Mouse (Mus musculus) c-Kit-positive CD71-positive TER-119-positive erythroid progenitor cells, embryonic 14.5 days (primary cell): ENCODE data around the gene Tapt1.

ENCODE experiments used
- DNase-seq: peaks from one replicate; pipeline ENCODE4 v3.0.0-alpha.2; 2013; ENCODE audit warnings: low spot score

Tapt1 gene

DNA sequence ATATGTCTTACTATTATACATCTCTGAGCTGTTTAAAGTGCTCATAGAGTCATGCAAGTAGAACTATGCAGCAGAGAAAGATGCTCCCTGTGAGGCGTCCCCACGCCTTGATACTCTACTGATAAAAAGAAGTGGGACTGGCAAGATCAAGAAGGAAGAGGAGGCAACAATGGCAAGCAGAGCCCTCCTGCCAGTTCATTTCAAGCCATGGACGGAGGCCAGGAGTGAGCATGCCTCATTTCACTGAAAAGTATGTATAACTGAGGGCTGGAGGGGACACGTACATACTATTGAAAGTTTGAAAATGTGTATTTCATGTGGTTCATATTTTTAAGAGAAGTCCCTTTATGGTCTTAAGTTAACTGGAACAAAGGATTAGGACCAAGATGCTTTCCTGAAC is 28.0 kb downstream of the Tapt1 start:
- no peak for DNase-seq

DNA sequence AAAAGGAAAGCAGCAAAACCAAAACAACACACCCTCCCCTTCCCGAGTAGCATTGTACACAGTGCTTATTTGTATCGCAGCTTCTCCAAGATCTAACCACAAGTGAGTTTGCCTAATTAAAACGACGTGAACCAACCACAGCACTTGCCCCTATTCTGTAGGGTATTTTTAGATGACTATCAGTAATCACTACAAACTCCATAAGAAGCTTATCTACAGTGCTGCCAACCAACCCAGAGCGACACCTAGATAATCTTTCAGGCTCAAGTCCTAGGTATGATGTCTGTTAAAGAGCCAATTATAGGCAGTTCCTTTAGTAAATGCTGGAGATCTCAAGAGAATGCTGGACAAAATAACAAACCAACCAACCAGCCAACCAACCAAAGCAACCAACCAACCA is 28.6 kb downstream of the Tapt1 start:
- DNase-seq: no peak

DNA sequence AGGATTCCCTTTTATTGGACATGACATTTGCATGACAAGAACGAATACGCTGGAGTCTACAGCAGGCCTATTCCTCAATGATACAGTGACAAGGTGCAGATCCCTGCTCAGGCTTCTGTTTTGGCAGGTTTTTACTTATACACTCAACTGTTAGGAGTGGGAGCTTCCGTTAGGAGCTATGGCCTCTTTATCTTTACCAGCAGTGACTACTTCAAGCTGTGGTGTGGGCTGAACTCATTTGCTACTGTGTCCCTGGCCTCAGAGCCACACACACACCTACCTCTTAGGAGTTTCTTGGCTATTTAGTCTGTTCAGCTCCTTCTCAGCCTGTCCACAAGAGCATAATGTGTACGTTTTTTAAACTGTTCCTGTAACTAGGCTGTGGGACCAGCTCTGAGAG is 30.3 kb downstream of the Tapt1 start:
- peak; percentile 21 for DNase-seq

DNA sequence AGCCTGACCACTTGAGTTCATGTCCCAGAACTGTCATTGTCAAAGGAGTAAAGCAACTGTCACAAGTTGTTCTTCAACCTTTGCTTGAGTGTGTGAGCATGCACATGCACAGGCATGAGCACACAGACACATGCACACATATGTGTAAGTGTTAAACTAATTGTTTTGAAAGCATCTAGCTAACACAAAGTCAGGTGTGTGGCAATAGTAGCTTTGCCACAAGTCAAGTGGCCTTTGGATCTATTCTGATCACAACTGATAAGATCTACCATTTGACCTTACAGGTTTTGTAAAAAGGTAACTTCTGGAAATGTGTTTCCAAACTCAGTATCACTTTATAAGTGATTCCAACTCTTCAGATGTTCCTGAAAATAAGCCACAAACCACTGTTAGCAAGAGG is 39.1 kb downstream of the Tapt1 start:
- no peak for DNase-seq

DNA sequence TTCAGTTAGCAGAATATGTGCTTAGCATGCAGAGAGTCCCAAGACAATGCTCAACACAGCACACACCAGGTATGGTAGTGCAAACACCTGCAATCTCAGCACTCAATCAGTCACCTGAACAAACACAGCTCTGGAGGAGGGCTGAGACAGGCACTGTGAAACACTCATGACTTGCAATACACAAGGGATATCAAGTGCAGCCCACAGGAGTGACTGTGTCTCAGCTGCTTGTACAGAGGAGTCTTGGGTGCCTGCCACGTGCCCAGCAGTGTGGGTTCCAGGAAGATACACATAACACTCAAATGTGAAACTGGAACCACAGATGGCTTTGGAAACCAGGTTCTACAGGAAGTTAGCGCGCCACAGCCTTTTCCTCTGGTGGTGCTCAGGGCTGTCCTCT is 44.8 kb downstream of the Tapt1 start:
- DNase-seq: no peak

DNA sequence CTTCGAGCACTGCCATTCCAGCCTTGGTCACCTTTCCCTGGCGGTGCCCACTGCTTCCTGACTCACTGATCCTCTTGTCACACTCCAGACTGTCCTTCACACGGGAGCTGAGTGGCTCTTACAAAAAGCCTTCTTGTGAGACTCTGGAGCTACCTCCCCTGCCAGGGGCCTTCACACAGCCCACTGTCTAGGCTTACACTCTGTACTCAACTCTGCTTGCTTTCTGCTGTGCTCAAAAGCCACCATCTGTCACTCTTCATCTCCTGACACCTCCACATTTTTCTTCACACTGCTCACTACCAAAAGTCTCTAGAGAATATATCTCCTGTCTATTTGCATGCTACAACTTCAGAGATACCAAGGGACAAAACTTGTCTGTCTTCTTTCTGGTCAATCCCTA is 46.0 kb downstream of the Tapt1 start:
- no peak for DNase-seq

DNA sequence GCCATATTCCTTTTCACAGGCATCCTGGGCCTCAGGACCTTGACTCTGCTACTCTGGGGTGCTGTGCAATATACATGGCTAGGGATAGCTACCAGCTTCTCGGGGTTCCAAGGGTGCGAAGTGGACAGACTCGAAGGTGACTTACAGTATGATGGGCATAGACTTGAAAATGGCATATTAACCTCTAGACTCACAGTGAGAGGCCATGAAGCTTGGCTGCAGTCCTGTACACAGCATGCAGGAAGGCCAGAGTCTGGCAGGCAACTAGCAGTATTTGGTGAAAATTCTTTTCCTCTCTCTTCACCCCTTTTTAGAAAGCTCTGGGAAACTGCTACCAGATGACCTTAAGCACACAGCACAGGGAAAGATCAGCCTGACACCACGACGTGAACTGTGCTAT is 52.4 kb downstream of the Tapt1 start:
- no peak for DNase-seq

DNA sequence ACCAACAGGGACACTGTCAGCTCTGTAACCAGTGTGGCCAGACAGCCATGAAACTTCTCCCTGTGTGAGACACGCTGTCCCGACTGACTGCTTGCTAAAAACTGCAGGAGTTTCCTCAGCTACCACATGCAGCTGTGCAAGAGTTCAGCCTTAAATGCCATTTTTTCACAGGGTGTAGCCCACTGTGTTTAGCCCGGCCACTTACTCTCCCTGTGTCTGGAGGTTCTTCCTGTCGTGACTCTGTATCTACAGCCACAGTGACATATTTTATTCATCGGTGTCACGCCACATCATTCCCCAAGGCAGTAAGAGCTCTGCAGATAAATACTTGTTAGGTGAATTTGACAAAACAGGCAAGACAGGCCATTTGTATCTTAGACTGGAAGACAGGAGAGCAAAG is 59.6 kb downstream of the Tapt1 start:
- DNase-seq: no peak

DNA sequence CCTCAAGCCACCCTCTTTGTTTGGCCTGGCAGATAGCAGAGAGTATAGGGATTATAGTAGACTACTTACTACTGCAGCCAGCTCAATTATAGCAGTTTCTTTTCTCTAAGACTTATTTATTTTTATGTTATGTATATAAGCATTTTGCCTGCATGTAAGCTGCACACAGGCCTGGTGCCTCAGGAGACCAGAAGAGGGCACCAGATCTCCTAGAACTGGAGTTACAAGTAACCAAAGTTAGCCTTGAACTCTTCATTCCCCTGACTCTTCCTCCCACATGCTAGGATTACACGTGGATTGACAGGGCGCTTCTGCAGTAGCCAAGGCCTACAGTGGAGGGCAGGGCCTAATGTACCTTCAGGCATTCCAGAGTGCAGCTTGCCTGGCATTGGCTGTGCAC is 60.6 kb downstream of the Tapt1 start:
- peak; percentile 15 for DNase-seq

DNA sequence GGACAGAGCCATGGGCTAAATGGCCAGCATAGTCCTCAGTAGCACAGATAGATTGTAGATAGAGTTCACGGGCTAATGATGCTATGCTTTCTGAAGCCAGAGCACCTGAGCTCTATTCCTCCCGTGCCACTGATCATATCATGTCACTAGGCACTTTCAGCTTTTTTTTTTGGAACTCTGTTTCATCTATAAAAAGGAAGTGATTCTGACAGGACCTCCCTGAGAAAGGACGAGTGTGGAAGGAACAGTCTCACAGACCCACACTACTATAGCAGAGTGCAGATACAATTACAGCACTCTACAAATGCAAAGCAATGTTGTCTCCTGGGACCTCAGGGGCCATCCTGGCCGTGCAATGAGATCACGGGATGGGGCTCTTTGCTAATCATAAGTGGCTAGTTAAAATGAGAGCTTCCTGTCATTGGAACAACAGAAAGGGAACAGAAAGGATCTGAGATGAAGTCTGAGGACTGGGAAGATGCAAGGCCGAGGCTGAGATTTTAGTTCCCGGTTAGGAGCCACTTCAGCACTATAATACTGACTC is 62.1 kb downstream of the Tapt1 start:
- no peak for DNase-seq

DNA sequence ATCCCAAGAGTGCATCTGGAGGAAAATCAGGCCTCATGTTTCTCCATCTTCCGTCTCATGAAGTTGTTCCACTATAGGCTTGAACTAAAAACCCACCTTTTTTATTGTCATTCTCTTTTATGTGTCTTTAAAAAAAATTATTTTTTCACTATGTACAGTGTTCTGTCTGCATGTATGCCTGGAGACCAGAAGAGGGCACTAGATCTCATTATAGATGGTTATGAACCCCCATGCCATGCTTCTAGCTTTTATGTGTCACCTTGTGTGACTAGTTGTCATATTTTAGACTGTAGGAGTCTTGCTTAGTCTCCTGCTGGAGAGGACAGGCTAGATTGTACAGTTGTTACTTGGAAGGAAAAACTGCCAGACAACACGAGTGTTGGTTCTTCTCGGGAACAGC is 63.1 kb downstream of the Tapt1 start:
- no peak for DNase-seq

DNA sequence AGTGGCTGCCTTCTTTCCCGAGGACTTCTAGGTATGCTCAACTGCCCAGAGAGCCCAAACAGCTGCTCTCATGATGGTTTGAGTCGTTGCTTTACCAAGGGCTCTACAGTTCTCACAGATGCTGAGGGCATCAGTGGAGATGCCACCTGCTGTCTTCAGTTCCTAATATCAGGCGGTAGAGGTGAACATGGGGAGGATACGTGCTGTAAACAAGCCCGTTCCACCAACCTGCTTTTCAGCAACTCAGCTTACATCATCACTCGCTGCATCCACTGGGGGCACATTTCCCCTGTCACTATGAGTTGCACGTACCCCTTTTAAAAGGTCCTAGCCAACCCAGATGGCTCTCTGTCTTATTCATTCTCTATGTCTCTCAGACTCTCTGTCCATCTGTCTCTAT is 63.6 kb downstream of the Tapt1 start:
- DNase-seq: no peak

DNA sequence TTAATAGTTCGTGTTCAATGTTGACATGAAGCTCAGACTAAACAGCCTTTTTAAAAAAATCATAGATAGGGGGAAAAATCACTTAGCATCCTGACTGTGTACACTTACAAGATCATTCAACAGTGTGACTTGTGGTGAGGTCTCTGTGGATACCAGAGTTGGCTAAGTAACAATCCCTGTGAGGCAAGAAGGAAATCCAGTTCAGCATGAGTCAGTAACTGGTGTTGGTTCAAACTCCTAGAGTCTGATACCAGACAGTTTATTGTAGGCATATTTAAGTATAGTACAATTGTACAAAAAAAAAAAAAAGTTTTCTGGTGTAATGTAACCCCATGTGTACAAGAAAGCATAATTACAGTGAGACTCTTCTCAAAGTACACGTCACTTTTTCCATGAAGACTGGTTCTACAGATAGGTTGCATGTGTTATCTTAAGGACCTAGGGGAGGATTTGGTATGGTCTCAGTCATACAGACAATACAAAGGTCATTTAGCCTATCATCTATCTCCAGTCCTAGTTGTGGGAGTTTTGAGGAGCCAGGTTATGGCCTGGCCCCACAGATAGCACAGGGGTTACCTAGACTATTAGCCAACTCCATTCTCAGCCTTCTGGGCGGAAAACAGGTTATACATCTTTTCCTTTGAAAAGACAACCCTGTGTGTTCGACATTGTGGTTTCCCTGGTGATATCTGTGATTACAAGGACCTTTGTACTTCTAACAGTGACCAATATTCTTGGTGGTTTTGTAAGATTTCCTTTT is 66.6 kb downstream of the Tapt1 start:
- DNase-seq: no peak

DNA sequence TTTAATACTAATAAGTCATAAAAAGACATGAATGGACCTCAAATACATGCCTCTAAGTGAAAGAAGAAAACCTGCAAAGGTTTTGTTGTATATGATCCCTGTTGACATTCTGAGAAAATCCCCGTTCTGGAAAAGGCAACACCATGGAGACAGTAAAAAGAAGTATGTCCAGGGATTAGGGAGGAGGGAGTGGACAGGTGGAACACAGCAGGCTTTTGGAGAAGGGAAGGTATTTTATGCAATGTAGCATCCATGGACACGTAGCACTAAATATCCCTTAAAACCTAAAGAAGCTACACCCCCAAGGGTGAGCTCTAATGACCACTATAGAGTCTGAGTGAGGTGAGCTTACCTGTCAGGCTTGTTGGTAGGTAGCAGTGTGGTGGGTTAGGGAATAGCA is 67.2 kb downstream of the Tapt1 start:
- no peak for DNase-seq

DNA sequence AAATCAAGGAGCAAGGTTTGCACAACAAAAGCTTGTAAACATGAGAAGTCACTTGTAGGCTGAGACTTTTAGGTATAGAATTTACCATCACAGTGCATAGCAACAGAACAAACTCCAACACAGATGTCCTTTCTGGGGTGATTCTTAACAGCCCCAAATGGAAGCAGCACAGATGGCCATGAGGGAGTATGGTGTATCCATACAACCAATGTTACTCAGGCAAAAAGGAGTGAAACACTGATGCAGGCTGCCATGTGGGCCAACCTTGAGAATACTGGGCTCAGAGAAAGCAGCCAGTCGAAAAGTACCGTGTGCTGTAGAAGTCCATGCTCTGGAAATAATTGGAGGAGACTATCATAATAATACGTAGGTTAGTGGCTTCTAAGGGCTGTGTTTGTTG is 68.0 kb downstream of the Tapt1 start:
- DNase-seq: no peak

DNA sequence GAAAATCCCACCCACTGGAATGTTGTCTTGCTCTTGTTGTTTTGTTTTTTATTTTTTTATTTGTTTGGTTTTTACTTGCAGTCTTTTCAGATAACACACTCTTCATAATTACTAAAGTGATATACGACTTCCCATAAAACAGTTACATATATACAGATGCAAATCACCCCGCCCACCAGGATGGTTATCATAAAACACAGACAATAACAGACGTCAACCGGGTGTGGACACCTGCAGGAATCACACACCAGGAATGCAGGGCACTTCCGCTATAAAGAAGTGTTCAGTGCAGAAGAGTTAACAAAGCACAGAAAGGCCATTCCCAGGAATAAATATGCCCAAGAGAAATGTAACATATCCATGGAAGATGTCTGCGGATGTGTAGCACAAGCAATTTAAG is 68.7 kb downstream of the Tapt1 start:
- no peak for DNase-seq

DNA sequence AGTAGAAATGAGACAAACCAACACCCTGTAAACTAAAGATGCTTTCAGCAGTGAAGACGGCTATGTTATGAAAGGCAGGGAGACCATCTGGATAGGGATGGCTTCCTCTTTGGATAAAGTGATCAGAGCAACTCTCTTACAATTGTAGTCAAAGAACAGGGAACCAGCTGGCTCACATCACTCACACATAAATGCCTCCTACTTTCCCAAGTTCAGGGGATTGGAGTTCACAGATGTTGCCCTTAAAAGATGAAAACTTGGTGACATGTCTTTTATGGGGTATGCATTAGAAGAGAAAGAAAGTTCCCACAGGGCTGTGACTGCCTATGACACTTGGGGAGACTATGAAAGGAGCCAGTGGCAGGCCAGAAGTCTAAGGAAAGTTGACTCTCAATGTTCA is 73.4 kb downstream of the Tapt1 start:
- DNase-seq: no peak

DNA sequence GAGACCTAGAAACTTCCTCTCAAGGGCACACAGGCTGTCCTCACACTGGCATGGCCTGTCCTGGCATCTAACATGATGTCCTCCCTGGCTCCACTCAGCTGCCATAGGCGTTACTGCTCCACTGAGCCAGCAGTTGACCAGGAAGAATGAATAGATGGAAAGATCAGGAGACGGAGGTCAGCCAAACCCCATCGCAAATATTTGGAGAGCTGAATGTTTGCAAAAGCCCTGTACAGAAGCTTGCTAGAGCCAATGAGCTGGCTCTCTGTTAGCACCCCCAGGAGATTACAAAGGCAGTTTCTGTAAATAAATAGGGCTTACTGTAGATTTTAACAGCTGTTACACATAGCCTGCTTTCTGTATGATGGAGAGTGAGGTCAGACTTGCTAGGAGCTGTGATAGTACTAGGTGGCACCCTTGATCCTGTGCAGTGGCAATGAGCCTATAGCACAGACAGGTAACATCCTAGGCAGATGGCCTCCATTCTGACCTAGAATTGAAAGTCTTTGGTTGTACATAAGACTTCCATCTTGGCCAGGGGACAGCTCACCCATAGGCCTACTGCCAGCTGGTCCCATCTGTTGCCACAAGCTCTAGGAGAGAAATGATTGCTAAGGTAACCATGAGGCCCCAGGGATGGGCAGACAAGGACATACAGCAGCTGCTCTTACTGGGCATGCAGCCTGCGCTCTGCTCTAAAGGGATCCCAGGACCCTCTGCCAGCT is 74.9 kb downstream of the Tapt1 start:
- no peak for DNase-seq

DNA sequence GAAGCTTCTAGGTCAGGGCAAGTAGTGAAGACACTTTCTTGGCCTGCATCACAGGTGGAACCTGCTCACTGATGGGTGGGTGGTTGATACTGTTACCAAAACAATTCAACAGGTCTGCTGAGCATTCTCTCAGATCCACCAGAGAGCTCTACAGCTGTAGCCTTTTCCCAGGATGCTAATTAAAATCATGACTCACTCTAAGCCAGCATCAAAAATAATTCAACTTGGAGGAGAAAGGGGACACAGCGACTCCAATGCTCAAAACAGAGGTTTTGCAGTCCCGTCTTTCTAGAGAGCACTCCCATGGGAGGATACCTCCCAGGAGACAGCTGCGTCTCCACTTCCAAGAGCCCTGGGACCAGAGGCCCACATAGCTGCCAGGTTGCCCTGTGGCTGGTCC is 78.7 kb downstream of the Tapt1 start:
- DNase-seq: no peak

DNA sequence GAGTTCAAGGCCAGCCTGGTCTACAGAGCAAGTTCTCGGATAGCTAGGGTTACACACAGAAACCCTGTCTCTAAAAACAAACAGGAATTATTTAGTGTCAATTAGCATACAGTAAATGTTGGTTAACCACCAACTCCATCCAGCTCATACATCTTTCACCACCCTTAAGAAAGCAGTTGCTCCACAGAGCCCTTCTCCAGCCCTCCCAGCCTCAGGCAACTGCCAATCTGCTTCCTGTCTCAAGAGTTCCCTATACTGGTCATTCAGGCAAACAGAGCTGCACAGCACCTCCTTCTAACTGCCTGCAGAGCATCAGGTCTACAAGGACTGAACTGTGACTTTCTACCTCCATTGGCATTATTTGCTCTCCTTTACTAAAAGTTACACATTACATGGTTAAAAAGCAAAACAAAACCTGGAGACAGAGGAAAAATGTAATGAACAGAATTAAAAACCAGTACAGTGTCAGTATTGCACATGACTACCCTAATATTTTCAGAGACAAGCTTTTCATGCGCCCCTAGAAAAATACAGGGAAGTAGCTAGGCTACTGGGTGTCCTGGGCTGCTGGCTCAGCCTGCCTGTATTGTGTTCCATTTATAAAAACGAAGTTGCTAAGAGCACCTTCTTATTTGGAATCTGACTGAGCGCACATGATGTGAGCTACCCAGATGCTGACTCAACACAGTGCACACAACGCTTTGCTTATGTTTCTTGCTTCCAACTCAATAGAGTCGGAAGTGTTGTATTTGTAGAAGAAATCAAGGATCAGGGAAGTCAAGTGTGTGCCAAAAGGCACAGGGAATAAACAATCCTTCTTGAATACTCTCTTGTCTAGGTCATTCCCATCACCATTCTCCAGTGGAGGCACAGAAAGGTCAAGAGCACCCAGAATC is 79.7 kb downstream of the Tapt1 start:
- no peak for DNase-seq

DNA sequence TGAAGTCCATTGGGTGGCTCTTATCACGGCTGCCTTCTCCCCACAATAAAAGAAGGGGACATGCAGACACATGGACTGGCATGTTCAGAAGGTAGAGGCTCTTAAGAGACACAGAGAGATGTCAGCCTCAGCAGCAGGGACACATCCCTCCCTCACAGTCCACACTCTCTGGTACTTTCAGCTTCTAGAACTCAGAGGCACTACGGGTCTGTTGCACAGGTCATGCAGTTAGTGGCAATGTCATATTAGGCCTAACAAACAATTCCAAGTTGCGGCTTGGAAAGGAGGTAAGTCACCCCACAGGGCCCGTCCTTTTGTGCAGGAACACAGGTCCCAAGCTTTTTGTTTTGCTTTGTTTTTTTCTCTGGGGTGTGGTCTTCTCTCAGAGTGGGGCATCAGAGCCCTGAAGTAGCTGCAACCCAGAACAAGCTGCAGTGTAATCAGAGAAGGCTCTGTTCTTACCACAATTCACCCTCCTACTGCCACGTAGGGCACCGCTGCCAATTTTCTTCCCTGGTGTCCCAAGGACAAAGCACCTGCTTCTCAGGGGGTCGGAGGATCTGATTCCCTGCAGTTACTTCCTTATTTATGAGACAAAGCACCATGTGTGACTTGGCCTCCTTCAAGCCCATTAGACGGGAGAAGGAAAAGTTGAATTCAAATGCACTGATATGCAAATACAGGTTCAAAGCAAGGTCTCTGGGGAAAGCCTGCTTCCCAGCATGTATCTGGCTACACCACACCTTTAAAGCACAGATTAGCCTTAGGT is 82.8 kb downstream of the Tapt1 start:
- DNase-seq: no peak

DNA sequence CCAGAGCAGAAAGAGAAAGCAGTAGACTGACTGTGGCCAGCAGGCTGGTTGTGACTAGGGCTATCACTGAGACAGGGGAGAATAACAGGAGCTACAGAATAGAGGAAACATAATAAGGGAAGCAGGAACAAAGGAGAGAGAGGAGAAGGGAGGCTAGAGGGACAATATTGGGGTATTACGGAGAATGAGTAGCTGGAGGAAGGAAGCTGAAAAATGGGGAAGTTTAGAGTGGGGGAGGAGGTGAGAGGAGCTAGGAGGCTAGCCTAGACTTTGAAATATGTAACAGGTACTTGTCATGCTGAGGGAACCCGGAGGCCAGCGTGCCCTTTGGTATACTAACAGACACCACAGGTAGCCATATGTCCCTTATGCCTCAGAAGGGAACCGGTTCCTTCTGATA is 98.9 kb downstream of the Tapt1 start:
- DNase-seq: no peak
